Comparison of ENCODE assay signal across 8 mouse cellular contexts in genomic region chr11:40693366-40693951, GRCm38 (mm10). TPM values are rescaled to one million over a fixed set of nuclear protein-coding genes. Genes with fewer than 3 reads are reported as not detected.
DNase-seq lines count a peak whose midpoint lies in the region; ATAC-seq lines count a peak whose summit lies in the region.

No protein-coding gene starts in this region.

- ATAC-seq in hindbrain, embryonic 12.5 days (ENCODE audit: low FRiP score), result 0 out of 2 replicates have a peak, but pooled peaks have one; percentile 9
- ATAC-seq in megakaryocyte, adult 5-6 weeks (ENCODE audit: poor library complexity, severe bottlenecking), result peak; percentile 5; the same call in 1 of the 2 replicates

- peak overlapping the region; percentile 94 for H3K27ac ChIP-seq in hindbrain, embryonic 12.5 days

- peaks cover 24% of the 10 kb centered on the region for H3K4me1 ChIP-seq in hindbrain, embryonic 12.5 days

- peak overlapping the region; percentile 73 for H3K9ac ChIP-seq in hindbrain, embryonic 12.5 days

- no peaks in the 10 kb centered on the region for H3K36me3 ChIP-seq in hindbrain, embryonic 12.5 days

- H3K4me3 ChIP-seq in hindbrain, embryonic 12.5 days, result peak overlapping the region; percentile 65

- no peaks in the 10 kb centered on the region for H3K27me3 ChIP-seq in hindbrain, embryonic 12.5 days

- H3K9me3 ChIP-seq in hindbrain, embryonic 12.5 days (replicated peaks), result no peaks in the 10 kb centered on the region

- peak overlapping the region; percentile 88 for H3K4me2 ChIP-seq in hindbrain, embryonic 12.5 days (replicated peaks)

- DNase-seq in R1 (ENCODE audit: low read depth, low spot score), result peak; percentile 48
- peak; percentile 59 to 74 for DNase-seq in cerebellum, postnatal 25 days
- DNase-seq in frontal cortex, postnatal 25 days (ENCODE audit: low spot score in 2 of 2), result peak; percentile 39 to 48
- peak; percentile 37 to 42 for DNase-seq in layer of hippocampus, postnatal 36 days
- peak; percentile 70 for DNase-seq in right cerebral cortex, postnatal 14 days
- peak; percentile 71 for DNase-seq in urinary bladder, postnatal 14 days (ENCODE audit: low spot score)

- under 1% methylated on average over 16 of the region's 16 CpGs for WGBS in hindbrain, embryonic 12.5 days

RNA-seq across cellular contexts. Expression of gene Mat2b, which starts 1.5 kb away (rescaled TPM):
- 77.3 and 79.3 TPM in 2 replicates for polyA plus RNA-seq in hindbrain, embryonic 12.5 days (2016; fragmentation: Nextera tagmentation; extraction: Ambion mirVana)
- 100 to 1,000 TPM; 120 to 130 TPM for total RNA-seq in layer of hippocampus, postnatal 36 days (2021)
- 71.1 and 73.9 TPM in 2 replicates for total RNA-seq in megakaryocyte, adult 5-6 weeks (2015)
- 68.5 and 81.1 TPM in 2 replicates for total RNA-seq in megakaryocyte, adult 5-6 weeks (2017)

RNA-seq across cellular contexts. Expression of gene Hmmr, which starts 39.8 kb away (rescaled TPM):
- polyA plus RNA-seq in hindbrain, embryonic 12.5 days (2016; fragmentation: Nextera tagmentation; extraction: Ambion mirVana), result 34.3 and 36.9 TPM in 2 replicates
- under 1 TPM; 0.30 to 0.61 TPM for total RNA-seq in layer of hippocampus, postnatal 36 days (2021)
- total RNA-seq in megakaryocyte, adult 5-6 weeks (2015), result 69.9 and 71.2 TPM in 2 replicates
- 78.5 and 84.0 TPM in 2 replicates for total RNA-seq in megakaryocyte, adult 5-6 weeks (2017)

RNA-seq across cellular contexts. Expression of gene Nudcd2, which starts 40.0 kb away (rescaled TPM):
- 126 and 128 TPM in 2 replicates for polyA plus RNA-seq in hindbrain, embryonic 12.5 days (2016; fragmentation: Nextera tagmentation; extraction: Ambion mirVana)
- 10 to 100 TPM; 20.4 to 22.1 TPM for total RNA-seq in layer of hippocampus, postnatal 36 days (2021)
- 31.9 and 44.9 TPM in 2 replicates for total RNA-seq in megakaryocyte, adult 5-6 weeks (2015)
- total RNA-seq in megakaryocyte, adult 5-6 weeks (2017), result 62.8 and 63.0 TPM in 2 replicates

Comparison
In these comparisons a context has a peak if more than half of its experiments do, and no peak if none do; other contexts are left out.
1. Peak in every context shown above with its lines: DNase-seq, ATAC-seq, H3K4me3 ChIP-seq and H3K27ac ChIP-seq.
2. RNA of gene Hmmr, which starts 39.8 kb away (total RNA-seq): 69.9 to 84.0 TPM in megakaryocyte, adult 5-6 weeks; 0.30 to 0.61 TPM in layer of hippocampus, postnatal 36 days; every median in the first group is over 10 times any median in the second.